Mouse (Mus musculus): ENCODE results near the gene Mul1. TPM values are rescaled to one million over a fixed set of nuclear protein-coding genes. Genes with fewer than 3 reads are reported as not detected.
A peak's percentile ranks its signal among the peaks of the same experiment; 100 is the strongest.

Gene Mul1
- total RNA-seq, 2 experiments from 2014 or later: 46.4 to 51.4 TPM

DNA sequence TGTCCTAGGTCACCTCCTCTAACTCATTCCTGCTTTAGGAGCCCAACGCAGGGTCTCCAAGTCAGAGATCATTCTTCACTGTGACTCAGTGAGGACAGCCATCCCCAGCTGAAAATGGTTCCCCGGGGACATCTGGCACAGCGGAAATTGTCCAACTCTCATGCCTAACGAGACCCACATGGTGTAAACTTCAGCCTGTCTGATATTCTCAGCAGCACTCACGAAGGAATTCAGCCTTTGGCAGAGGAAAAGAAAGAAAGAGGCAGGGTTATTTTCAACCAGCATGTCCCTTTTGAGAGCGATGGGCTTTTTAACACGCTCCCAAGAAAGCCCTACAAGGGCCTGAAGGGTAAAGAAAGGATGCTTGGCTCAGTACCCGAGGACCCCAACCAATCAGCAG is 3.1 kb upstream of the Mul1 start:
- DNase-seq (ENCODE audit: low spot score in 2 of 2): no peak

DNA sequence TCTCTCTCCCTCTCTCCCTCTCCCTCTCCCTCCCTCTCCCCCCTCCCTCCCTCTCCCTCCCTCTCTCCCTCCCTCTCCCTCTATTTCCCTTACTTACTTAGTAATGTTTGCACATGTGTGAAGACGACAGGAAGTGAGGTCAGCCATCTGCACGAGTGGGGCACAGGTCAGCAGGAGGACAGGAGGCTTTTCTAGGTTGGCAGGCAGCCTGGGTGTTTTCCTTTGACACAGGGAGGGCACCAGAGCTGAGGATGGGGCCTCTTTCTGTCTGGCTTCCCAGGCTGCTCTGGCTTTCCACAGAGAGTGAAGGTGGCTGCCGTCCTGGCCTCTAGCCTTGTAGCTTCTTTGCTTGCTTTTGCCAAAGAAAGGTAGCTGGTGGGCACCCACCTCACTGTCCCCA is 5.6 kb downstream of the Mul1 start:
- DNase-seq (ENCODE audit: low spot score in 2 of 2): no peak

DNA sequence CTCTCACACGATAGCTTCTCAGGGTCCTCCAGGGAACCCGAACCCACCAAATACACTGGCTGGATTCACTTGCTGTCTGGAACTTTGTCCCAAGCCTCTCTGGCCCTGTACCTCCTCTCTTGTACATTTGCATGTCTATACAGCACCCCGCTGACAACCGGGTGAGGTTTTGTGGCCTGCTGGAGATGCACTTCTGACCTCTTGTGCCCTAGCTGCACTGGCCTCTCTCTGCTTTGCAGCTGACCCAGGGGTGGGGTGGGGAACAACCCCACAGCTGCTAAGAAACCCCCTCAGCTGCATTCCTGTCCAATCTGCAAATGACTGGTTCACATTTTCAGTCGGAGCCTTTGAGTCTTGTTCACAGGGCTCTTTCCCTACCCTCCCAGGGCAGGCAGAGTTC is 10.5 kb downstream of the Mul1 start:
- DNase-seq (ENCODE audit: low spot score in 2 of 2): no peak

DNA sequence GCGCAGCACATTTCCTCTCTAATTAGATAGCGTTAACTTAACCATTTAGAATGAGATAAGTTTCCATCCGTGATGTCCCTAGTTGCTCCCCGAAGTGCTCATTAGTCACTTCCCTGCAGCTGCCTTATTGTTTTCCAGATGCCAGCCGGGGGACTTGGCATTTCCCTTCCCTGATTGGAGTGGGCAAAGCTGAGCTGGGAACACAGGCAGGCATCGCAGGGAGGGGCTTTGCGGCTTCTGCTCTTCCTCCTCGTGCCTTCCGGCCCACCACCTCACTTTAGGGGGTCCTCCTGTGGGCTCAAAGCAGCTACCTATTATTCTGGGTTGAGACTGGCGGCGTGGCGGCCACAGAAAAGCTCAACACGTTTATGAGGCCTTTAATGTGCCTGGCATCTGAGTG is 12.5 kb downstream of the Mul1 start:
- DNase-seq (ENCODE audit: low spot score in 2 of 2): no peak

DNA sequence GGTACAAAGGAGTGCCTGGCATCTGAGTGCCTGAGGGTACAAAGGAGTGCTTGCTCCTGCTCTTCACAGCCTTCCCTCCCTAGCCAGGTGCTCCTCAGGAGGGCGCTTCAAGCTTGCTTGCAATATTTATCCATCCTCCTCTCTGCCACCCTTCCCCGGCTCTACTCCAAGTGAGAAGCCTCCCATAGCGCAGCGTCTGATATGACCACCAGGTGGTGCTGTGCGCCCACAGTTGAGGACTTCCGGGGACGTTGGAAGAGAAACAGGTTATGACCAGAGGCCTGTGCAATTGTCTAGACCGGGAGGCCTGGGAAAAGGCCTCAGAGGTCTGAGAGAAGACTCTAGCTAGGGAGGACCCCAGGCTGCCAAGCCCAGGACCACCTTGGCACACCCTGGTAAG is 12.9 kb downstream of the Mul1 start:
- DNase-seq (ENCODE audit: low spot score in 2 of 2): peak; percentile 79 to 84

DNA sequence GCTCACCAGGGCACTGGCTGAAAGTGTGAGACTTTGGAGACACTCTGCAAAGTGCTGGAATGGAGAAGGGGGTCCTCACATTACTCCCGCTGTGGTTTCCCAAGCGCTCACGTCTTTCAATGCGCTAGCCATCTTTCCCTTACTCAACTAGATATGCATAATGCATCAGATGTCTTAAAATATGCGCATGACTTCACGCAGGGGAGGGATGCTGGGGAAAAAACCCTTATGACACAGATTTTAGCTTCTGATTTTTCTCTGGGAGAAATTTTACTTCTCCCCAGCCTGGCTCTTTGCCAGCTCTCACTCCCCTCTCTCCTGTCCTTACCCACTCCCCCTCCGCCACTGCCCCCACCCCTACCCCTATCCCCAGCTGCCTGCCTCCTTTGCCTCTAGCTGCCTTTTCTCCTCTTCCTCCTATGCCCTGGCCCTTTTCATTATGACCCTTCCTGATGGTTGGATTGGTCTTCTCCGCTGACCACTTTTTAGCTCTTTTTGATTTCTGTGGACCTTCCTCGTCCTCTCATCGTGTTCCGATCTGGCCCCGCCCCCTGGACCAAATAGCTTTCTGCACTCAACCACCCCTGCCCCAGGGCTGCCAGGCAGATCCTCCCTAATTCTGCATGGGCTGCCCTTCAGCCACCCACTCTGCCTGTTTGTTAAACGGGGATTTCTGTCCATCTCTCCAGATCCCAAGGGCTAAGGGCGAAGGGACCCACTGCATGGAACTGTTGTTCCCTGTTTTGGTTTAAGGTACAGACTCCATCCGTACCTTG is 13.5 kb downstream of the Mul1 start:
- DNase-seq (ENCODE audit: low spot score in 2 of 2): no peak

DNA sequence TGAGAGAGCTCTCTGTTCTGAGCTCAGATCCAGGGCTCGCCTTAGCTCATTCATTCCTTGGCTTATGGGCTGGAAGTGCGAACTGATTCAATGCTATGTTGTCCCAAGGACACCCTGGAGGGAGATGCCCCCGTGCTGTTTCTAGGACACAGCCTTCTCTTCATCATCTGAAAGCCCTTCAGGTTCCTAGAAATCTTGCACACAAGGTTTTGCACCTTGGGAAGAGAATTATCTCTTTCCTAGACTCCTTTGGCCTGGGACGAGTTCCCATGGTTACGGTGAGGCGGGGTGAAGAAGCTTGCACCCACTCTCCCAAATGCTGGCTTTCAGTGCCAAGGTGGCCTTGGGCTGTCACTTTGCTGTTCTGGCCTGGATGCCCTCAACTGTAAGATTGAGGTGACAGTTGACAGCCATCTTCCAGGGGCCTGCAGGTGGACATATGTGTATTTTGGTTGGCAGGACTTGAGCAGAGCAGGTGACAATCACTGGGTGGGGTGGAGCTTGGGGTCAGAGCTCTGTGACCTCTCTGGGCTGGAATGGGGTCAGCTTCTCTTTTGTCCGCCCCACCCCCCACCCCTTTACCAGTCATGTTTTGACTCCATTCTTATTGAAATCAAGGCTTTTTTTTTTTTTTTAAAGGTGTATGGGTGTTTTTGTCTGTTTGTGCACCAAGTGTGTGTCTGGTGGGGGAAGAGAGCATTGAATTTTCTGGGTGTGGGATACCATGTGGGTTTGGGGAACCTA is 14.6 kb downstream of the Mul1 start:
- DNase-seq (ENCODE audit: low spot score in 2 of 2): no peak

DNA sequence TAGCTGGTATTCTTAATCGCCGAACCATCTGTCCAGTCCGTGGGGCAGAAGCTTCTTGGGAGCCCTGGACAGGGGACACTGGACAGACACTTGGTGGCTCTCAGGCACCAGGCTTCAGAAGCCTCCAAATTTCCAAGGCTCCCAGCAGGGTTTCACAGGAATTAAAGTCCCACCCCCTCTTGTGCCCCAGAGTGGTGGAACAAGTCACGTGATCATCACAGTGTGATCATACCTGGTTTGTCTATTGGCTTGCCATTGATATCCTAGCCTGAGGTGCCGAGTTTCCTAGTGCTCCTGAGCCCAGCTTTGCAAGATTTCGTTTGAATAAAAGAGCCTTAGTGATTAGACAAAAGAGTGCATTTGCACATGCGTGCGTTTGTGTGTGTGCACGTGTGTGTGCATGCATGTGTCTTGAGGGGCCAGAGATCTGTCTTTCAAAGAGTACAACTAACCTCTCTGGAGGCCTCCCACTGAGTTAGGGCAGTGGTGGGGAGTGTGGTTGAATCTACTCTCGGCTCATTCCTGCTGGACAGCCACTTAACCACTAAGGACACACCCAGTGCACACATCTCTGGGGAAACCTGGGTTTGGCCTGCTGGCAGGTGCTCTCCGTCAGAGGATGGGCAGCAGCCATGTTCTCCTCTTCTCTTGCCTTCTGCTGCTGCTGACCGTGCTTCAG is 15.3 kb downstream of the Mul1 start:
- no peak for DNase-seq (ENCODE audit: low spot score in 2 of 2)

DNA sequence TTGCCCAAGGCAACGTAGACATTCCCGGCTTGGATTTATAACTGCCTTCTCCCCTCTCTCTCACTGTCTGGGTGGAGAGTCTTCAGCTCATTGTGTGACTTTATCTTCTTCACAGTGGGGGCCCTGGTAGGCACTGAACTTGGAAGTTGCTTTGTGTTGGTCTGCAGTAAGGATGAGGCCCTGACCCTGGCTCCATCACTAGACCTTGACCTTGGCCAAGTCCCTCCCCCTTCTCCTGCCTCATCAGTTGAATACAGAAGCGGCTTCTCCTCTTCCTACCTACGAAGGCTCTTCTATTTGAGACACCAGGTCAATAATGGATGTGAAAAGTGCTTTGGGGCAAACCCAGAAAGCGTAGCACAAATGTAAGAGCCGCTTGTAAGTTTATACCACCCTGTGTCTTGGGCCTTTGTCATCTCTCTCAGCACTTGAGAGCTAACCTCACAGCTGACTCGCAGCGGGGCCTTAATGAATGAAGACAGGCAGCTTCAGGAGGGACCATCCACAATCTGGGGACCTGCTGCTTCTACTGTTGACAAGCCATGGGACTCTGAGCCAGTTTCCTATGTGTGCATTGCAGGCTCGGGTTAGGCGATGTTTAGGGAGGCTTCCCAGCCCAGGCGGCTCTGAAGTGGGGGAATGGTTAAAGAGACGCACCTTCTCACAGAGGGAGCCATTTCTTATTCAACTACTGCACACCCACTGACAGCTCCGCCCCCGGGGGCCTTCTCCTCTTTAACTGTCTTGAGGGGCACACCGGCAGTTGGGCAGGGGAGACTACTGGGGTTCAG is 18.0 kb downstream of the Mul1 start:
- no peak for DNase-seq (ENCODE audit: low spot score in 2 of 2)

DNA sequence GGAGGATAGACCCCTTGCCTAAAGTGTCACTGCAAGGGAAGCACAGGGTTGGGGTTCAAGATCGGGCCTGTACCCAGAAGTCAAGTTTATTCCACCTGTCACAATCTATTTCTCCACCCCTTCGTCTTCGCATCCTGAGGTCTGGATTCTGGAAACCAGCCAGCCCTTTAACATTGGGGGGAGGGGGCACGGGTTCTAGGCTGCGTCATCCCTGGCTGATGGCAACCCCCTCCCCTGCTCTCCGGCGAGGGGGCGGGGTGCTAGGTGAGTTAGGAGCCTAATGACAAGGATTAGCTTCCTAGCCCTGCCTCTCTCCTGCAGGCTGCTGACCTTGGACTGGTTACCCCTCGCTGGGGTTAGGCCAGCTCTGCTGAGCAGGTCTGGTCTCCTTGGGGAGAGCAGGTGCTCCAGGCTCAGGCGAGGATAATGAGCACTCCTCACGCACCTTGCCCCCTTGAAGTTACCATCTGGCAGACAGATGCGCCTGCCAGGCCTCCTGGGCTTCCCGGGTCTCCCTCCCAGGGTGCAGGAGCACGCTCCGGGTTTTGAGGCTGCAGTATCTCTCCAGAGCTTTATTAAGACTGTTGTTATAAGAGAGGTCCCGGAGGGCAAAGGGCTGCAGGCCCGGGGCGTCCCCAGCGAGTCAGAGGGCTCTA is 18.8 kb downstream of the Mul1 start:
- DNase-seq (ENCODE audit: low spot score in 2 of 2): no peak

DNA sequence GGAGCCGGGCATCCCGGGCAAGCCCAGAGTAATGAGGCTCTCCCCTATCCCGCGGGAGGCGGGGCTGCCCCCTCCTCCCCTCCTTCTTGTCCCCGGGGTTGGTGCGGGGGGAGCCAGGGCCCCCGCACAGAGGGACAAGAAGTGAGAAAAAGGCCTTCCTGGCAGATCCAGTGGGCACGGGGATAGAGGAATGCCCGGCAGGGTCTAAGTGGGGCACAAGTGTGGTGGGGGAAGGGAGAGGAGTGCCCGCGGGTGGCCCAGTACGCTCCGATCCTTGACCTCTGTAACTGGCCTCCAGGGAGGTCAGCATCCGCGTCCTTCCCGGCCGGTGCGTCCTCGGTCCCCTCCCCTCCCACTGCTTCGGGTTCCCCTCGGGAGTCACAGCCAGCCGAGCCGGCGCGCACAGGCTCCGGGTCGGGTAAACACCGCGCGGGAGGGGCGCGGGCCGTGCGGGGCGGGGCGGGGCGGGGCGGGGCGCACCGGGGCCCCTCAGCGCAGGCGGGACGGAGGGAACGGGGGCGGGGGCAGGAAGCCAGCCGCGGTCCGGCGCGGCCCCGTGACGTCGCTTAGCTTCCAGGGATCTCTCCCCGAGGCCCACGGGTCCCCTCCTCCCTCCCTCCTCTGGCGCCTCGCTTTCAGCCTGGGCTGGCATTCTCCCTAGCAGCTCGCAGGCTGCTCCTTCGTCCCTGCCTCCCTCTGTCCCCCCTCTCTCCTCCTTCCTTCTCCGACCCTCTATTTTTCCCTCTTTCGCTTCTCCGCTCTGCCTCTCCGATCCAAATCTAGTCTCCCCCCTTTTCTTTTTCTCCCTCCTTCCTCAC is 19.5 kb downstream of the Mul1 start, which contains the start of gene Camk2n1:
Gene Camk2n1 (plus strand): TSS at position 562 of the 818 bp plus-strand sequence.
- peak; percentile 60 to 64 for DNase-seq (ENCODE audit: low spot score in 2 of 2)

DNA sequence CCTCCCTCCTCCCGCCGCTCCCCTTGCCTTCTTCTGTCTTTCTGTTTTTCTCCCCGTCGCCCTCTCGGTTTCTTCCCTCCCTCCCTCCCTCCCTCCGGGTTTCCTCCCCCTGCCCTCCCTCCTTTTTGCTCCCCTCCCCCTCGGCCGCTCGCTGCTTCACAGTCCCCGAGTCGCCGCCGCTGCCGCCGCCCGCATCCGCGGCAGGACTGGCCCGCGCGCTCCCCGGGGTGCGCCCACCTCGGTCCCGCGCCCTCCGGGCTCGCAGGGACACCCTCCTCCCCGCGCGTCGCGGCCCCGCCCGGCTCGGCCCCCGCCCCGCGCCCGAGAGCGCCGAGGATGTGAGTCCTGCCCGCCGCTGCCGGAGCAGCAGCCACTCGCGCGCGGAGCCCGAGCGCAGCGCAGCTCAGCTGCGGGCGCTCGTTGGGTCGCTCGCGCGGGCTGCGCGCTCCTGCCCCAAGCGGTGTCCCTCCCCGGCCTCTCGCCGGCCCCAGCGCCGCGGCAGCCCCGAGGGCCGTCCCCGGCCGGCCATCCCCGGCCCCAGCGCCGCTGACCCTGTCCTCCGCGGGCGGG is 20.2 kb downstream of the Mul1 start:
- DNase-seq (ENCODE audit: low spot score in 2 of 2): peak in 1 of 2 experiments; percentile 46

DNA sequence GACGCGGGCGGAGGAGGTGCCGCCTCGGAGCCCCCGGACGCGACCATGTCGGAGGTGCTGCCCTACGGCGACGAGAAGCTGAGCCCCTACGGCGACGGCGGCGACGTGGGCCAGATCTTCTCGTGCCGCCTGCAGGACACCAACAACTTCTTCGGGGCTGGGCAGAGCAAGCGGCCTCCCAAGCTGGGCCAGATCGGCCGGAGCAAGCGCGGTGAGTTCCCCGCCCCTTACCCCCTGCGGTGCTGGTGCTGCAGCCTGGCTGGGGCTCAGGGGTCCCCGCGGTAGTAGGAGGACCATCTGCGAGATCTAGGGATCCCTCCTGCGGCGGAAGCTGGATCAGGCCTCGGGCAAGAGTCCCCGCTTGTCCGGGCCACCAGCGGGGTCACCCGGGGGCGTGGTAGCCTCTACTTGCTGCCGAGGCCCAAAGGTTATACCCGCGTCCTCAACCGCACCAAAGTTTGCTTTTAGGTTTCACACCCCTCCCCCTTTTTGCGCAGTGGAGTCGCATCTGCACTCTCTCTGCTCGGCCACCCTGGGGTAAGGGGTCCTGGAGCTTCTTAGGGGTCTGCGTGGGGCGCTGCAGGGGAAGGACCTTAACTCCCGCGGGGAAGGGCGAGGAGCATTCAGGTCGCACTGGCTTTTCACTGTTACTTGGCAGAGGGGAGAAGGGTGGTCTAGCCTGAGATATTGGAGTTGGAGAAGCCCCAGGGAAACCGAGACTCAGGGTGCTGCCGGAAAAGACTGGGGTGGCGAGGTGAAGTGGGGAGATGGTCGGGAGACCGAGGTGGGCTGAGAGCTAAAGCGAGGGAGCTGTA is 20.9 kb downstream of the Mul1 start:
- no peak for DNase-seq (ENCODE audit: low spot score in 2 of 2)

DNA sequence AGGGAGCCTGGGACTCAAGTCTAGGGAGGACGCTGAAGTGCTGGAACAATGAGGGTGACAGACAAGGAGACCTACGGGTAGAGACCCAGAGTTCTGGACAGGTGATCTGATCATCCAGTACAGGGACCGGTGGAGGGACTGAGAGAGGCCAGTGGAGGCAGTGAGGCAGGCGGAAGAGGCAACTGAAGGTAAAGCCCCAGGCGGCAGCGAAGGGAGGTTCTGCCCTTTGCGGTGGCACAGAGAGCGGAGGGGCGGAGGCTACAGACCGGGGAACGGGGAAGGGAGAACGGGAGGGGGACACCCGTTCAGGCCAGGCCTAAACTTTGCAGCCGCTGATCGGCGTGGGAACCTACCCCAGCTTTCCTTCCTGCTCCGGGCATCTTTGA is 21.5 kb downstream of the Mul1 start:
- no peak for DNase-seq (ENCODE audit: low spot score in 2 of 2)

DNA sequence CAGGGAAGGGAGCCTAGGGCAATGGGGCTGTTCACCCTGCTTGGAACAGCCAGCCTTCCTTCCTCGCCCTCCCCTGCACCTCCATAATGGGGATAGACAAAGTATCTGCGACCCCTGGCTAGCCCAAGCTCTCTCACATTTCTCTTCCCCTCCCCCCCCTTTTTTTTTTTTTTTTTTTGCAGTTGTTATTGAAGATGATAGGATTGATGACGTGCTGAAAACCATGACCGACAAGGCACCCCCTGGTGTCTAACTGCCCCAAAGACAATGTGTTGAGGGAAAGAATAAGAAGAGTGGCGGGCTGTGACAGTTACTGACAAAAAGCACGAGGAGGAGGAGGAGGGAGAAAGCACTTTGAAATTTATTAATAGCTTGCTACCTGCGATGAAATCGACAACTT is 22.1 kb downstream of the Mul1 start:
- DNase-seq (ENCODE audit: low spot score in 2 of 2): no peak

DNA sequence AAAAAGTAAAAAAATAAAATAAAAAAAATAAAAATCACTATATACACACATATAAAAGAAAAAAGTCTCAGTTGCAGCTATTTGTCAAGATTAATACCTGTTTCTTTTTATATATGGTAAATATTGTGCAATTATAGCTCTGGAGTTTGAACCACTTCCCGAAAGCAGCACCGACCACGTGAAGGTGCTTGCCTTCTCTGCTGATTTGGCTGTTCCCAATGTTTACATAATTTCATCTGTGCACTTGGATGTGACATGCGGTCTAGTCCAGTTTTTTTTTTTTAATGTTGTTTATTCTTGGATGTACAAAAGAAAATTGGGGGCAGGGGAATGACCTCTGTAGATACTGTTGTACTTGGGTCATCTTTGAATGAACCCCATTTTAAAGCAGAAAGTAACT is 22.6 kb downstream of the Mul1 start:
- no peak for DNase-seq (ENCODE audit: low spot score in 2 of 2)

DNA sequence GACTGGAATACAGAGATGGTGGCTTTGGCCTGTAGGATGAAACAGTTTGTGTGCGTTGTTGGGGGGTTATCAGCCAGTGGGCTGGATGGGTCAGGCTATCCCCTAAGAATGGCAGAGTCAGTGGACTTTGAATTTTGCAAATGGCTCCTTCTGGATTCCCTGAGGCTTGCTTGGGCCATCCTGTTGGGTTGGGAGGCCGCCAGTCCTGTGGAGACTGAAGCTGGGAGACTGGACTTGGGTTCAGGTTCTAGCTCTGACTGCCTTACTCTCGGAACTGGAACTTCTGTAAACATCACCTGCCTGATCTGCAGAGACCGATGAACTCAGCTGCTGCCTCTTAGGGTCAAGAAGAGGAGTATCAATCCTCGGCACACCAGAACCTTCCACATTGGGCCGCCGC is 23.7 kb downstream of the Mul1 start:
- DNase-seq (ENCODE audit: low spot score in 2 of 2): no peak

DNA sequence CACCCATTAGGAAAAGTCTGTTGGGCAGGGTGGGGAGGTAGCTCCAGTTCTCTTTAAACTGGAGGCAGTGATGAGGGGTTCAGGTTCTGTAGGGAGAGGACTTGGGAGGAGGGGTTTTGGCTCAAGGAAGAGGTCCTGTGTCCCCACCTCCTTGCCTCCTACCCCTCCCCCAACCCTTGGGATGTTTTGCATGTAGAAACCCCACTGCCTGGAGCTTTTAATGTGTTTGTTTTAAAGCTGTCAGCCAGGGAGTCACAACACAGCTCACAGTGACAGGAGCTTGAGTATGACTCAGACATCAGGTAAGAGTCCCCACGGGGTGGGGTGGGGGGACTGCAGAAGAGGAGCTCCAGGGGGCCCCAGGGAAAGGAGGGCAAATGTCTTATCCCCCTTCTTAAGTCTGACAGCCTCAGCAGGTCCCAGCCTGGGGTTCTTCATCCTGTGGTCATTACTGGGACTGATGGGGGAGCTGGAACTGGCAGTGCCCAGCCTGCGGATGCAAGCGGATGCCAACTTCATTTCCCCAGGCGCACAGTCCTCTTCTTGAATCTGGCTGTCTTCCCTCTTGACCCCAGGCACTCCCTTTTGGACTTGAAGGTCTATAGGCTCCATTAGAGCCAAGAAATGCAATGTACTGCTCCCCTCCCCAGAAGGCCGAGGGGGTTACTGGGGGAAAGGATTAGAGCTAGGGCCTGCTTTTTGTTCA is 24.4 kb downstream of the Mul1 start:
- DNase-seq (ENCODE audit: low spot score in 2 of 2): no peak

All from adrenal gland, postnatal 4 days (tissue).